Mouse (Mus musculus) gastrocnemius, adult 18-20 months (tissue): ENCODE results near the gene Ttc38. TPM values are rescaled to one million over a fixed set of nuclear protein-coding genes. Genes with fewer than 3 reads are reported as not detected.
"Not testable (repeated sequence)": the region's sequence is repeated elsewhere in the genome, so short reads cannot be mapped to it uniquely, and the experiment has no call there.

Experiments used
- DNase-seq: peaks from one replicate; pipeline ENCODE4 v3.0.0; 2021; ENCODE audit warnings: low spot score
- total RNA-seq, 2 experiments: library from RNA; stranded (reverse); gene quantifications; 2 replicates each; pipeline ENCODE4 v1.2.3; 2021

Gene Ttc38
- total RNA-seq, 2 experiments from 2014 or later, result 4.6 to 5.3 TPM

DNA sequence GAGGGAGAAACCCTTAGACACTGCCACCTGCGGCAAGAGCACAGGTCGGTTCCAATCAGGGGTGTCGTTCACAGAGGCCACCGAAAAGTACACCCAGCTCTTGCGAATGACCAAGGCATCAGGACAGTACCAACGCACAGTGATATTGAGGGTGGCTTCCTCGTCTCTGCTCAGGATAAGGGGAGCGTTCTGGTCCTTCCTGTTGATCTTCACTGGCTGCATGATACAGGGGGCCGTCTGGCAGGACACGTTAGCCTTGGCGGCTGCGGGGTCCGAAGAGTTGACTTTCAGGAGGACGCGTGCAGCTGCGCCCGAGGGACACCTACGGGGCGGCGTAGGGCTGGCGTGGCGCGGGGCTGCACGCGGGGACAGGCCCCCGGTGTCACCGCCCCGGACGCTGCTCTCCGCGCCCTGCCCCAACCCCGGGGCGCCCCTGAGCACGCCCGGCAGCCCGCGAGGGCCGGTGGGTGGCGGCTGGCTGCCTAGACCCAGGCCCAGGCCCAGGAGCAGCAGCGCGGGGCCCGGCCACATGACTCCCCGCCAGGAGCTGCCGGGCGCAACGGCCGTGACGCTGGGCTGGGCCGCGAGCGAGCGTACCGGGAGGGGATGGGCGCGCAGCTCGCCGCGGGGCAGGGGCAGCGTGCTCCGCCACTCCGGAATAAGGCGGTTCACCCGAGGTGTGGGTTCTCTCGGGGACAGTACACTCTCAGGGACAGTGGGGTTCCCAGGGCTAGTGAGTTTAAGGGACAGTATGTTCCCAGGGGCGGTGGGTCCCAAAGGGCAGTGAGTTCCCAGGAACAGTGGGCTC is 10.7 kb upstream of the Ttc38 start, which contains the start of gene Pkdrej:
Gene Pkdrej (minus strand): TSS at position 532 of the 808 bp plus-strand sequence.
- DNase-seq, result peak; percentile 24

GRCm38 (mm10) chr15:85822011-85822359 is 10.1 kb upstream of the Ttc38 start:
- DNase-seq, result no peak

- no peak for DNase-seq
Measured at GRCm38 (mm10) chr15:85826676-85827075, 5.4 kb upstream of the Ttc38 start.

DNA sequence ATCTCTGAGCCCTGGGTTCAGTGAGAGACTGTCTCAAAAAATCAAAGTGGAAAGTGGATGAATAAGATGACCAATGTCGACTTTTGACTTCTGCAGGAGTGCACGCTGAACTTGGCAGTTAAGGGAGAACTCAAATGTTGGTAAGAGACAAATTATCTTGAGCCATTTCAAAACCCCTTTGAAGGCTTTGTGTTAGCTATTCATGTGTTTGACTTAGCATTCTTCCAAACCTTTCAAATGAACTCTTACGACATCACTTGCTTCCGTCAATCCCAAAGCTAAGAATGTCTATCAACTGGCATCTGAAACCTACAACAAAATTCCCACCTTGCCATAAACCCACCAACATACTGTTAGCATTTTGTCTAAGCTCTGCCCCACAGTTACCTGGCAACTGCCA is 4.0 kb upstream of the Ttc38 start:
- DNase-seq, result no peak

DNA sequence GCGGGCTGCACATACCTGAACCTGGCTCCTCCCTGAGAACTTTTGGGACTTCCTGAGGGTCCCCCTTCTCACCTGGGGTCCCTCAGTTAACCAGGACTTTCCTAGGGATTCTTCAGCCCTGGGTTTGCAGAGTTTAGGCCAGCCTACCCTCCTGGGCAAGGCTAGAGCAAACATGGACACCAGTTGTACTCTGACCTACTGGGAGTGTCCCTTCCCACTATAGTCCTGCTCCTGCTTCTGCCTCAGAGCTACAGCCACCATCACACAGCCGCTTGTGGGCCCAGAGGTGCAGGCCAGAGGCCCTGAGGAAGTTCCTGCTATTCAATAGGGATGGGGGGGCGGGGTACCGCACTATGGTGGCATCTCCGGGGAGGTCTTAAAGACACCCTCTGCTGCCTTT is 2.6 kb upstream of the Ttc38 start:
- no peak for DNase-seq

- no peak for DNase-seq
Measured at GRCm38 (mm10) chr15:85832599-85832998, 493 bp downstream of the Ttc38 start.

- no peak for DNase-seq
Measured at GRCm38 (mm10) chr15:85835335-85835734, 3.2 kb downstream of the Ttc38 start.

DNA sequence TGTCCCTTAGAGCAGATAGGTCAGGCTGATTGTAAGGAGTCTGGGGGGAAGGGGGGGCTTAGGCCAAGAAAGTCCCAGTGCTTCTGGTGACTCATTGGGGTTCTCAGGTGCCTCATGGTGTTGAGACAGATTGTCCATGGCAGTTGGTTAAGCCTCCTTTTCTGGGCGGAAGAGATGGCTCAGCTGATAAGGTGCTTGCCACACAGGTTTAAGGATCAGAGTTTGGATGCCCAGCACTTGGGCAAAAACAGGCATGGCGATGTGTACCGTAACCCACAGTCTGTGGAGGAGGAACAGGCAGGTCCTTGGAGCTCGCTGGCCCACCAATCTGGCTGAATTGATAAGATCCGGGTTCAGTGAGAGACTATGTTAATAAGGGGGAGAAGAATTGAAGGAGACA is 4.8 kb downstream of the Ttc38 start:
- no peak for DNase-seq

DNA sequence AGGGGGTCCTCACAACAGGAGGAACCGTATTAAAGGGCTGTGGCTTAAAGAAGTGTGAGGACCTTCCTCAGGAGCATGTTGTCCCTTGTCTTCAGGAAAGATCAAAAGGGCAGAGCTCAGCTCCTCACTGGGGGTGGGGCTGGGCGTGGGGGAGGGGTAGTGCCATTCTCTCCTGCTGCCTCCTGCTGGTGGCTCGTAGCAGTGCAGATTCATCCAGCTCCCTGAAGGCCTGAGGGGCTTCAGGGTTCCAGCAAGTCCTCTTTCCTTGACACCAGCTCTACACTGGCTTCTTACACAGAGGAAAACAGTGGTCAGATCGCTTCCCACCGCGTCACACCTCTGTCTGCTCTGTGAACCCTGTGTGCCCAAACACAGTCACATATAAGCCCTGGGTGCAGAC is 8.9 kb downstream of the Ttc38 start:
- DNase-seq, result no peak

- DNase-seq, result peak; percentile 8
Measured at GRCm38 (mm10) chr15:85841796-85842360, 9.8 kb downstream of the Ttc38 start.

DNA sequence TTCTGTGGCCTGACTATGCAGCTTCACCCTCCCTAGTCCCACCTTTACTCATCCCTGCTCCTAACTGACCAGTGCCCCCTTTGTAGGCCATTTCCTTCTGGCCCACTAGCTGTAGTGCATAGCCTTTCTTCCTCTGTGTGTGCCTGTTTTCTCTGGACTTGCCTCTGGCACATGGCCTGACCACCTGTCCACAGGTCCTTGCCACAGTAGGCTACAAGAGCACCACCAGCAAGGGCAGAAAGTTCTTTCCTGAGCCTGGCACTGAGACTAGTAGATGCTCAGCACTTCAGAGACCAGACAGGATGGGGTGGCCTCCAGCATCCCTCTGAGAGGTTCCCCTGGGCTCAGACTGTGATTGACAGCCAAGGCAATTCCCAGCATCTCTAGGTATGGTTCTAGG is 13.0 kb downstream of the Ttc38 start:
- no peak for DNase-seq

- no peak for DNase-seq
Measured at GRCm38 (mm10) chr15:85851656-85852392, 19.7 kb downstream of the Ttc38 start.

DNA sequence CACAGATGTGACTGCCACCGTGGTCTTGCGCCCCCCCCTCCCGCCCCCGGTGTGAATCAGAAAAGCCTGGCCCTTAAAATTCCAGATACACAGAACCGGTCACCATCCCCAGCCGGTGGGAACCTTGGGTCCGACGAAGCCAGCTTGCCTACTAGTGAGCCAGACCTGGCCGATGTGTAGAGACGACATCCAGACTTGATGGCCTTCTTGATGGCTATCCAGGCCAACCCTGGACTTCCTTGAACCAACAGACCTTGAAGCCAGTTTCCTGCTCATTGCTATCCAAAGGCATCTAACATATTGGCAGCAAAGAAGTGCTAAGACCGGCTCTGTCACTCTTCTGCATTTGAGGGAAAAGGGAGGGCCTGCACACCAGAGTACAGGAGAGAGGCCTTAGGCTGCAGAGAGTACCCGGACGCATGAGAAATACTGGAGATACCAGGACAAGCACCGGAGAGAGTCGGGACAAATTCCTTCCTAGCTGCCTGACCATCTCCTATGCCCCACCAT is 26.9 kb downstream of the Ttc38 start:
- no peak for DNase-seq

DNA sequence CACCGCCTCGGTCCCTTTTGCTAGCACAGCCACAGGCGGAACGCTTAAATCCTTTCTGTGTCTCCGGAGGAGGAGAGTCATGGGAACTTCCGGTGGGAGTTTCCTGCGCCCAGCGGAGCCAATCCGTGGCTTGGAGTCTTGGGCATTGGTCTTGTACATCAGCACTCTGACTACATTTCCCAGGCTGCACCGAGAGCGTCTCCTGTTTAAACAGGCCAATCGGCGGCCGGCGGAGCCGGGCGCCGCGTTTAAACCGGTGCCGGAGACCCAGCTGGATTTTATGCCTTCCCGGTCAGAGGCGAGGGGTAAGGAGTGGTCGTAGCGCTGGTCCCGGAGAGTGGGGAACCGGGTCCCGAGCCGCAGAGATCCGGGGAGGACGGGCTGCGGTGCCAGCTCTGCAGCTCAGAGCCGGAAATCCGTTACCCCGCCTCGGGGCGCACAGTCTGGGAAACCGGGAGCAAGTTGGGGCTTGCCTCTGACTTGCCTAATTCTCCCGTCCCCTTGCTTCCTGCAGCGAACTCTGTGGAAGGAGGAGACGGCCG is 27.5 kb downstream of the Ttc38 start, which contains the start of gene Gtse1:
Gene Gtse1 (plus strand): TSS at position 256 of the 542 bp plus-strand sequence.
- peak; percentile 96 for DNase-seq

GRCm38 (mm10) chr15:85865913-85866312 is 33.8 kb downstream of the Ttc38 start:
- DNase-seq, result not testable (repeated sequence)

DNA sequence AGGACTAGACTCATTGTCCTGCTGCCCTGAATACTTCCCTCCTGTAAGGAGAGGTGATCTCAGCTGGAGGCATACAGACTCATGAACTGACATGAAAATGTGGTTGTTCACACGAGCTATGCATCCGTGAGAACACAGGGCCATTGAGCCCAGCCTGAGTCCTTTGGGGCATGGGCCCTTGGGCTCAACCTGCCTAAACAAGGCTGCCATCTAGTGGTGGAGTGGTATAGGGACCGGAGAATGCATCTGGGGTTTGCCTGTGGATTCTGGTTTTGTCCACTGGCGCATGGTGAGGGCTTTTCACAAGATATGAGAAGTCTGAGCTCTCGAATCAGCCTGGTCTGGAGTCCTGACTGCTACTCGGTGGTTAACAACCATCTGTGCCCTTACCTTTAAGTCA is 35.6 kb downstream of the Ttc38 start:
- DNase-seq, result peak; percentile 77

DNA sequence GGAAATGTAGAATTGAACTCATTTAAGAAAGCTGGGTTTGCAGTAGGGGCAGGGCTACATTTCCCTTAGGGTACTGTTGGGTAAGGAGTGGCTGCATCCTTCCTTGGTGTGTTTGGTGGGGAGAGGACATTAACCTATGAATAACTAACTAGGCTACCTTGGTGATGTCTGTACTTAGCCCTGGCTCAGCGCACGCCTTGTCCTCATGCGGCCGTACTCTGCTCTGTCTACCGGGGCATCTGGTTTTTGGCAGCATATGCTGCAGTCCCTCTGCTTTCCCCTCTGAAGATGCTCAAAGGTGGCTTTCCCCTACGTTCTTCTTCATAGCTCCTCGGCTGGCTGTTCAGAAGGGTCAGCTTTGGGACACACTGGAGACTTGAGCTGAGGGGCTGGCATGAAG is 45.2 kb downstream of the Ttc38 start:
- DNase-seq, result no peak

DNA sequence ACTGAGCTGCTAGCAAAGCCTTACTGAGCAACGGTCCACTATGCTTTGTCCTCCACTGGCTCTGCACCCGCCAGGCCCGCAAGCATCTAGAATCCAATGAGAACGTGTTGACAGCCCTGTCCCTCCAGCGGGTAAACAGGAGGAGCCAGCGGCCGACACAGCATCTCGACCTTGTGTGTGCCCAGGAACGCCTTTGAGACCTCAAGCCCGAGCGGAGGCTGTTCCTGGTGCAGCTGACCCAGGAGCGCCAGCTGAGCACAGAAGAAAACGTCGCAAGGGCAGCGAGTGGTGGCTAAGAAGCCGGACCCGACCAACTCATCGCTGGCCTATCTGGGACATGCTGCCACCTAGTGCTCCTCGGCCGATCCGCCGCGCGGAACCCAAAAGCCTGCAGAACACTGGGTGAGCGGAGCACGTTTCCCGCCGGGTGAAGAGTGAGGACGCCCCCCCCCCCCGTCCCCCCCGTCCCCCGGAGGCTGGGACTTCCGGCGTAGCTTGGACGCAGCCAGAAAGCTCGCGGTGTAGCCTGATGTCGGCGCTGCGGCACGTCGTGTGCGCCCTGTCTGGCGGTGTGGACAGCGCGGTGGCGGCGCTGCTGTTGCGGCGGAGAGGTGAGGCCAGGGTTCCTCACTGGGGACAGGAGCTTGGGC is 46.9 kb downstream of the Ttc38 start, which contains the start of gene Trmu:
Gene Trmu (plus strand): TSS at position 465 of the 650 bp plus-strand sequence.
- DNase-seq, result peak; percentile 89

GRCm38 (mm10) chr15:85879498-85879895 is 47.4 kb downstream of the Ttc38 start:
- no peak for DNase-seq

- DNase-seq, result peak; percentile 66
Measured at GRCm38 (mm10) chr15:85885606-85886005, 53.5 kb downstream of the Ttc38 start.

DNA sequence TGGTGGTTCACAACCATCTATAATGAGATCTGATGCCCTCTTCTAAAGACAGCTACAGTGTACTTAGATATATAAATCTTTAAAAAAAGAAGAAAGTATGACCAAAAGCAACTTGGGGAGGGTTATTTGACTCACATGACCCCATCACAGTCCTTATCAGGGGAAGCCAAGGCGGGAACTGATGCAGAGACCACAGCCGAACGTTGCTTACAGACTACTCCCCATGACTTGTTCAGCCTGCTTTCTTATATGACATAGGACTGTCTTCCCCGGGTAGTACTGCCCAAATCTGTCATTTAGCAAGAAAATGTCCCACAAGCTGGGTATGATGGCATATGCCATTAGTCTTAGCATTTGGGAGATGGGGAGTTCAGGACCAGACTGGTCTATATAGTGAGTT is 57.1 kb downstream of the Ttc38 start:
- DNase-seq, result no peak
